Mouse (Mus musculus) cortical plate, adult 2 months (tissue): ENCODE results near the gene Ttc39d.

Experiments used
- CTCF ChIP-seq: fragments of 200-500 bp; IDR thresholded peaks from 2 replicates; pipeline ENCODE4 v1.5.1; 2011; ENCODE audit warnings: mild to moderate bottlenecking, control low read depth, low read length; ENCODE audit not compliant: insufficient read depth; ENCODE audit errors: extremely low read depth
- POLR2A ChIP-seq: fragments of 200-500 bp; IDR thresholded peaks from 2 replicates; pipeline ENCODE4 v1.6.1; 2011; ENCODE audit warnings: mild to moderate bottlenecking, low read length, control low read depth; ENCODE audit not compliant: insufficient read depth; ENCODE audit errors: extremely low read depth

GRCm38 (mm10) chr17:80267065-80267464, 59.8 kb downstream of the Ttc39d start:
- TF ChIP-seq POLR2A (no peak), CTCF (no peak)
